Mouse (Mus musculus): ENCODE measurements around the gene Gm32742. TPM values are rescaled to one million over a fixed set of nuclear protein-coding genes. Genes with fewer than 3 reads are reported as not detected.

Gene Gm32742
- polyA plus RNA-seq, 1 experiment from 2014 or later = 0.01 TPM

- H3K36me3 ChIP-seq = no peaks in the 10 kb centered on the region
- ATAC-seq = no peak
- no peak overlapping the region for H3K4me3 ChIP-seq (replicated peaks)
- 88% methylated on average over 1 of the region's 1 CpGs for WGBS
- no peaks in the 10 kb centered on the region for H3K9me3 ChIP-seq
- no peak overlapping the region for H3K4me2 ChIP-seq (replicated peaks)
- H3K4me1 ChIP-seq (replicated peaks) = no peaks in the 10 kb centered on the region
- no peak overlapping the region for H3K9ac ChIP-seq
- no peaks in the 10 kb centered on the region for H3K27me3 ChIP-seq (replicated peaks)
- H3K27ac ChIP-seq = no peak overlapping the region
Observed at GRCm38 (mm10) chr9:51175722-51176121, 10.4 kb upstream of the Gm32742 start.

- H3K4me3 ChIP-seq (replicated peaks) = no peak overlapping the region
- no peaks in the 10 kb centered on the region for H3K9me3 ChIP-seq
- H3K4me1 ChIP-seq (replicated peaks) = no peaks in the 10 kb centered on the region
- H3K36me3 ChIP-seq = no peaks in the 10 kb centered on the region
- H3K9ac ChIP-seq = no peak overlapping the region
- H3K4me2 ChIP-seq (replicated peaks) = no peak overlapping the region
- no peak overlapping the region for H3K27ac ChIP-seq
- 0 out of 2 replicates have a peak, but pooled peaks have one; percentile 17 for ATAC-seq
- WGBS = 47% methylated on average over 8 of the region's 8 CpGs
- no peaks in the 10 kb centered on the region for H3K27me3 ChIP-seq (replicated peaks)
Observed at GRCm38 (mm10) chr9:51174890-51175464, 9.7 kb upstream of the Gm32742 start.

- no peak overlapping the region for H3K27ac ChIP-seq
- H3K4me3 ChIP-seq (replicated peaks) = no peak overlapping the region
- H3K9ac ChIP-seq = no peak overlapping the region
- no peaks in the 10 kb centered on the region for H3K27me3 ChIP-seq (replicated peaks)
- H3K9me3 ChIP-seq = no peaks in the 10 kb centered on the region
- no peaks in the 10 kb centered on the region for H3K36me3 ChIP-seq
- no peaks in the 10 kb centered on the region for H3K4me1 ChIP-seq (replicated peaks)
- no peak overlapping the region for H3K4me2 ChIP-seq (replicated peaks)
- 64% methylated on average over 6 of the region's 6 CpGs for WGBS
- ATAC-seq = no peak
Observed at GRCm38 (mm10) chr9:51170298-51170697, 5.0 kb upstream of the Gm32742 start.

DNA sequence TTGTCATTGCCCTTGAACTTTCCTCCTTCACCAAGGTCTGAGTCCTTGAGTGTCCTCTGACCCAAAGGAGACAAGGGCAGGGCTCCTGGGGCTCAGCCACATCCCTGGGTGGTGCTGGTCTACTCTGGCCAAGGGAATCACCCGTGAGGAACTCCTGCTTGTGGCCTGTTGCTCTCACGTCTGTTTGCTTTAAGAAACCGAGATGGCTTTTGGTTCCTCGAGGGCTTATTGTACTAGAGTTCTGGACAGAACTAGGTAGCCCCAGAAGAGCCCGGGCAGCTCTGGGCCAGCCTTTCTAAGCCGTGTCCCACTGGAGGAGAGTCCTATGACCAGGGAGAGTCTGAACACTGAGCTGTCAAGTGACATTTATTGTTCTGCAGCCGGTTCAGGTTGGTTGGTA is 3.8 kb upstream of the Gm32742 start:
- Histone ChIP-seq H3K4me2 (replicated peaks) (no peak overlapping the region), H3K27me3 (replicated peaks) (no peaks in the 10 kb centered on the region), H3K4me1 (replicated peaks) (no peaks in the 10 kb centered on the region), H3K36me3 (no peaks in the 10 kb centered on the region), H3K9me3 (no peaks in the 10 kb centered on the region), H3K4me3 (replicated peaks) (no peak overlapping the region), H3K27ac (no peak overlapping the region), H3K9ac (no peak overlapping the region)
- WGBS = 76% methylated on average over 7 of the region's 7 CpGs
- ATAC-seq = no peak

DNA sequence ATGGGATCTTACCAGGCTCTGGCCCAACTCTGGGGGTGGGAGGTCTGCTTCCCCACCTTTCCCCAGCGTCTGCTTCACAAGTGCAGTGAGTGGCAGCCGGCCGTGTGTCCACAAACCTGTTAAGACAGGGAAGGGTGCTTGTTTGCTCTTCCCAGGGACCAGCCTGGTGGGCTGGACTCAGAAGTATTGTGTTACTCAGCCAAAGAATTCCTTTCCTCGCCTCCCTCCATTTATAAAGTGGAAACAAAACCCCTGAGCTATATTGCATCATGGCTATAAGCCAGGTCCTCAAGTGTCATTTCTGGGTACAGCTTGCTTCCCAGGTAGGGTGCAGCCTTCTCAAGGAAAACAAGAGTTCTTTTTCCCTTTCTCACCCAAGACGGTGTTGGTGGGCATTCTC is 3.4 kb upstream of the Gm32742 start:
- H3K27me3 ChIP-seq (replicated peaks) = no peaks in the 10 kb centered on the region
- H3K9ac ChIP-seq = no peak overlapping the region
- H3K4me1 ChIP-seq (replicated peaks) = no peaks in the 10 kb centered on the region
- ATAC-seq = no peak; the same call in 1 of the 2 replicates
- no peaks in the 10 kb centered on the region for H3K36me3 ChIP-seq
- H3K4me2 ChIP-seq (replicated peaks) = no peak overlapping the region
- H3K4me3 ChIP-seq (replicated peaks) = no peak overlapping the region
- H3K9me3 ChIP-seq = no peaks in the 10 kb centered on the region
- H3K27ac ChIP-seq = no peak overlapping the region
- 68% methylated on average over 5 of the region's 5 CpGs for WGBS

- H3K27ac ChIP-seq = no peak overlapping the region
- peak; percentile 46 for ATAC-seq
- no peak overlapping the region for H3K4me2 ChIP-seq (replicated peaks)
- WGBS = 56% methylated on average over 11 of the region's 11 CpGs
- no peaks in the 10 kb centered on the region for H3K27me3 ChIP-seq (replicated peaks)
- no peaks in the 10 kb centered on the region for H3K9me3 ChIP-seq
- no peaks in the 10 kb centered on the region for H3K4me1 ChIP-seq (replicated peaks)
- H3K9ac ChIP-seq = no peak overlapping the region
- no peaks in the 10 kb centered on the region for H3K36me3 ChIP-seq
- no peak overlapping the region for H3K4me3 ChIP-seq (replicated peaks)
Observed at GRCm38 (mm10) chr9:51167954-51168353, 2.6 kb upstream of the Gm32742 start.

- WGBS = 90% methylated on average over 5 of the region's 5 CpGs
- ATAC-seq = no peak
Observed at GRCm38 (mm10) chr9:51163989-51164388, 1.3 kb downstream of the Gm32742 start.

DNA sequence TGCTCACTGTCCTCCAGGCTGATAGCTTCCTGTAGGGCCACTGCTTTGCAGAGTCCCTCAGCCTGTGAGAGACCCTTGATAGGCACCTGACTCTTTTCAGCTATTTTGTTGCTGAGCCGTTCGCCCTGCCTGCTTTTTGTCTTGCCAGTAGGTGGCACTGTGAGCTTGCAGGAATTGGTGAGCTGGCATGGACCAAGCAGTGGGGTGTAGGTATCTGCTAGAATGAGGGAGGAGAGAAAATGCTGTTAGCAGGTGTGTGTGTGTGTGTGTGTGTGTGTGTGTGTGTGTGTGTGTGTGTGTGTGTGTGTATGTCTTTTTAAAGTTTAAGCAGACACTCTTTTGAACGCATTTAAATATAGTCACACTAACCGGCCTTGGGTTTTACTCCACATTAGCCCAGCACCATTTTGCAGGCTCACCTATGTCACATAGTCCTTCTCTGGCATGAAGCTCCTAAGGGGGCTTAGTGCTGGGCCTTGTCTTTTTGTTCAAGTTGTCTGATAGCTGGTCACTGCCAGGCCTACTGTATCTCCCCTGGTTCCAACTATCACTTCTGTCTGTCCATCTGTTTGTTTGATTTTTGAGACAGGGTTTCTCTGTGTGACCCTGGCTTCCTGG is 3.4 kb downstream of the Gm32742 start:
- 0 out of 2 replicates have a peak, but pooled peaks have one; percentile 66 for ATAC-seq
- Histone ChIP-seq H3K4me3 (replicated peaks) (no peak overlapping the region), H3K9me3 (no peaks in the 10 kb centered on the region), H3K27ac (no peak overlapping the region), H3K4me2 (replicated peaks) (no peak overlapping the region), H3K9ac (no peak overlapping the region), H3K4me1 (replicated peaks) (no peaks in the 10 kb centered on the region), H3K36me3 (no peaks in the 10 kb centered on the region), H3K27me3 (replicated peaks) (peaks cover 16% of the 10 kb centered on the region; the same call in 1 of the 2 replicates)
- WGBS = 30% methylated on average over 4 of the region's 4 CpGs

More at GRCm38 (mm10) chr9:51163989-51164388, 1.3 kb downstream of the Gm32742 start:
- no peak overlapping the region for H3K9ac ChIP-seq
- no peak overlapping the region for H3K4me2 ChIP-seq (replicated peaks)
- H3K36me3 ChIP-seq = no peaks in the 10 kb centered on the region
- H3K4me1 ChIP-seq (replicated peaks) = no peaks in the 10 kb centered on the region
- H3K27me3 ChIP-seq (replicated peaks) = peaks cover 16% of the 10 kb centered on the region; the same call in 1 of the 2 replicates
- no peak overlapping the region for H3K4me3 ChIP-seq (replicated peaks)
- H3K9me3 ChIP-seq = no peaks in the 10 kb centered on the region
- H3K27ac ChIP-seq = no peak overlapping the region

DNA sequence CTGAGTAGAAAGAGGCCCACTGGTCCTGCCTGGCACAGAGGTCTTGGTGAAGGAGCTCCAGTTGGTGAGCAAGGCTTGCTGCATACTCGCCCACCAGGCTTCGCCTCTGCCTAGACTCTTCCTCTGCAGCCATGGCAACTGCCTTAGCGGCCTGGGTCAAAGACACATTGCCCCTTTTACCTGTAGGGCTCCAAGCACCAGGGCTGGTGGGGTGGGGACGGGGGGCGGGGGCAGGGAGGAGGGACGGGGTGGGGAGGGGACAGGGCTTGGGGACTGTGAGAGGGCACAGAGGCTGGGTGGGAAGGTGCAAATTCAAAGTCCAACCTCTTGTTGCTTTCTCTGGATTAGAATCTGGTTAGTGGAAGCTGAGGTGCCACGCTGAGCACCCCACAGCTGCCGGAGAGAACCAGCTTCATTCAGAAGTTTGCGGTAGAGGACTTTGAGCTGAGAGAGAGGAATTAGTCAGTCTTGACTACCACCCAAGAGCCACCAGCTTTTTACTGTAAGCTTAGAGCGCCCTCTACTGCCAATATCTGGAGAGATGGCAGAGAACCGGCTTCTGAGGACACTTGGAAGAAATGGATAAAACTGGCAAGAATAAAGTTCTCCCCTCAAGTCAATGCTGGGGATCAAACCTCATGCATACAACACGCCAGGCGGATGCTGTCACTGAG is 13.1 kb downstream of the Gm32742 start:
- ATAC-seq = peak; percentile 79
- H3K9ac ChIP-seq = no peak overlapping the region

DNA sequence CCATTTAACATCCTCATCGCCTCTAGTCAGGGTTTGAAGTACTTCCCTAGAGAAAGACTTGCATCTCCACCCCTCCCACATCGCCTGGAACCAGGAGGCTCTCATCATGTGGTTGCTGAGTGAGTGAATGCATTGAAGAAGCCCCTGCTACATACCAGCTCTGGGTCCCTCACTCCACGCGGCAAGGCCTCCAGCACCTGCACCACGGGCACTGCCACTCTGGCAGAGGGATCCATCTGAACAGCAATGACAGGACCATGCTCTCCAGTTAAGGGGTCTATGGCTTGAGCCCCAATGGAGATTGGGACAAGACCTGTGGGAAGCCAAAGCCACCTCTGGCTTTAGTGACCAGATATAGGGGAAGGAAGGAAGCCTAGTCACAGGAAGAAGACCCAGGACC is 18.0 kb downstream of the Gm32742 start:
- Histone ChIP-seq H3K9me3 (no peaks in the 10 kb centered on the region), H3K4me1 (replicated peaks) (0 out of 2 replicates have a peak, but pooled peaks cover 2% of the 10 kb centered on the region), H3K27ac (no peak overlapping the region), H3K36me3 (no peaks in the 10 kb centered on the region), H3K4me2 (replicated peaks) (no peak overlapping the region), H3K4me3 (replicated peaks) (no peak overlapping the region), H3K27me3 (replicated peaks) (no peaks in the 10 kb centered on the region), H3K9ac (no peak overlapping the region)
- ATAC-seq = no peak
- 80% methylated on average over 5 of the region's 5 CpGs for WGBS

More for the DNA sequence above, 13.1 kb downstream of the Gm32742 start:
- Histone ChIP-seq H3K27me3 (replicated peaks) (no peaks in the 10 kb centered on the region), H3K4me3 (replicated peaks) (no peak overlapping the region), H3K36me3 (no peaks in the 10 kb centered on the region), H3K4me1 (replicated peaks) (0 out of 2 replicates have a peak, but pooled peaks cover 2% of the 10 kb centered on the region), H3K9me3 (no peaks in the 10 kb centered on the region), H3K4me2 (replicated peaks) (peak overlapping the region; percentile 44), H3K27ac (no peak overlapping the region)
- 16% methylated on average over 13 of the region's 13 CpGs for WGBS

- H3K9me3 ChIP-seq = no peaks in the 10 kb centered on the region
- no peak overlapping the region for H3K27ac ChIP-seq
- H3K4me1 ChIP-seq (replicated peaks) = no peaks in the 10 kb centered on the region
- ATAC-seq = no peak
- no peak overlapping the region for H3K4me2 ChIP-seq (replicated peaks)
- H3K27me3 ChIP-seq (replicated peaks) = no peaks in the 10 kb centered on the region
- no peaks in the 10 kb centered on the region for H3K36me3 ChIP-seq
- no peak overlapping the region for H3K9ac ChIP-seq
- WGBS = 70% methylated on average over 4 of the region's 4 CpGs
- no peak overlapping the region for H3K4me3 ChIP-seq (replicated peaks)
Observed at GRCm38 (mm10) chr9:51146496-51146895, 18.8 kb downstream of the Gm32742 start.

GRCm38 (mm10) chr9:51144218-51144617 is 21.1 kb downstream of the Gm32742 start:
- Histone ChIP-seq H3K9ac (no peak overlapping the region), H3K36me3 (no peaks in the 10 kb centered on the region), H3K4me3 (replicated peaks) (no peak overlapping the region), H3K4me1 (replicated peaks) (no peaks in the 10 kb centered on the region), H3K9me3 (no peaks in the 10 kb centered on the region), H3K4me2 (replicated peaks) (no peak overlapping the region), H3K27ac (no peak overlapping the region), H3K27me3 (replicated peaks) (no peaks in the 10 kb centered on the region)
- WGBS = 73% methylated on average over 6 of the region's 6 CpGs
- ATAC-seq = no peak
